Mouse (Mus musculus): ENCODE results near the gene Cdkn1a. TPM values are rescaled to one million over a fixed set of nuclear protein-coding genes. Genes with fewer than 3 reads are reported as not detected.
A peak's percentile ranks its signal among the peaks of the same experiment; 100 is the strongest.

Gene Cdkn1a
- polyA plus RNA-seq, 1 experiment from 2014 or later: 54.1 TPM

GRCm38 (mm10) chr17:29085266-29085665 is 5.5 kb upstream of the Cdkn1a start:
- H3K27me3 ChIP-seq: peaks cover 26% of the 10 kb centered on the region
- H3K4me2 ChIP-seq: no peak overlapping the region
- 82% methylated on average over 10 of the region's 10 CpGs for WGBS
- peaks cover 19% of the 10 kb centered on the region for H3K4me1 ChIP-seq (replicated peaks)
- ATAC-seq (ENCODE audit: insufficient number of reproducible peaks, insufficient read depth, low FRiP score, low TSS enrichment, low read depth): no peak
- no peak overlapping the region for H3K9ac ChIP-seq (replicated peaks)
- no peaks in the 10 kb centered on the region for H3K36me3 ChIP-seq
- H3K27ac ChIP-seq: no peak overlapping the region
- no peak overlapping the region for H3K4me3 ChIP-seq (replicated peaks)
- H3K9me3 ChIP-seq: no peaks in the 10 kb centered on the region

- H3K4me3 ChIP-seq (replicated peaks): no peak overlapping the region
- ATAC-seq (ENCODE audit: insufficient number of reproducible peaks, insufficient read depth, low FRiP score, low TSS enrichment, low read depth): no peak
- H3K27ac ChIP-seq: no peak overlapping the region
- H3K36me3 ChIP-seq: no peaks in the 10 kb centered on the region
- no peak overlapping the region for H3K9ac ChIP-seq (replicated peaks)
- H3K27me3 ChIP-seq: peaks cover 18% of the 10 kb centered on the region
- 66% methylated on average over 4 of the region's 4 CpGs for WGBS
- peaks cover 4% of the 10 kb centered on the region for H3K4me1 ChIP-seq (replicated peaks)
- no peak overlapping the region for H3K4me2 ChIP-seq
- no peaks in the 10 kb centered on the region for H3K9me3 ChIP-seq
Observed at GRCm38 (mm10) chr17:29086916-29087315, 3.9 kb upstream of the Cdkn1a start.

- no peak overlapping the region for H3K27ac ChIP-seq
- H3K4me1 ChIP-seq (replicated peaks): peaks cover 21% of the 10 kb centered on the region
- ATAC-seq (ENCODE audit: insufficient number of reproducible peaks, insufficient read depth, low FRiP score, low TSS enrichment, low read depth): no peak
- no peak overlapping the region for H3K4me2 ChIP-seq
- no peaks in the 10 kb centered on the region for H3K9me3 ChIP-seq
- H3K9ac ChIP-seq (replicated peaks): no peak overlapping the region
- H3K4me3 ChIP-seq (replicated peaks): no peak overlapping the region
- 50% methylated on average over 6 of the region's 6 CpGs for WGBS
- no peaks in the 10 kb centered on the region for H3K36me3 ChIP-seq
- peaks cover 45% of the 10 kb centered on the region for H3K27me3 ChIP-seq
Observed at GRCm38 (mm10) chr17:29091348-29091944, 670 bp downstream of the Cdkn1a start.

GRCm38 (mm10) chr17:29092497-29092896 is 1.7 kb downstream of the Cdkn1a start:
- peaks cover 21% of the 10 kb centered on the region for H3K4me1 ChIP-seq (replicated peaks)
- H3K9me3 ChIP-seq: no peaks in the 10 kb centered on the region
- no peak overlapping the region for H3K27ac ChIP-seq
- WGBS: 60% methylated on average over 5 of the region's 5 CpGs
- H3K4me3 ChIP-seq (replicated peaks): no peak overlapping the region
- peaks cover 49% of the 10 kb centered on the region for H3K27me3 ChIP-seq
- H3K36me3 ChIP-seq: no peaks in the 10 kb centered on the region
- H3K9ac ChIP-seq (replicated peaks): no peak overlapping the region
- ATAC-seq (ENCODE audit: insufficient number of reproducible peaks, insufficient read depth, low FRiP score, low TSS enrichment, low read depth): no peak
- H3K4me2 ChIP-seq: no peak overlapping the region

GRCm38 (mm10) chr17:29093110-29093952 is 2.6 kb downstream of the Cdkn1a start:
- peaks cover 21% of the 10 kb centered on the region for H3K4me1 ChIP-seq (replicated peaks)
- peak; percentile 67 for ATAC-seq (ENCODE audit: insufficient number of reproducible peaks, insufficient read depth, low FRiP score, low TSS enrichment, low read depth)
- H3K9ac ChIP-seq (replicated peaks): peak overlapping the region; percentile 60
- H3K27ac ChIP-seq: no peak overlapping the region
- no peaks in the 10 kb centered on the region for H3K9me3 ChIP-seq
- H3K36me3 ChIP-seq: no peaks in the 10 kb centered on the region
- WGBS: 6% methylated on average over 36 of the region's 36 CpGs
- peak overlapping the region; percentile 86 for H3K4me2 ChIP-seq
- peaks cover 49% of the 10 kb centered on the region for H3K27me3 ChIP-seq
- H3K4me3 ChIP-seq (replicated peaks): peak overlapping the region; percentile 52

GRCm38 (mm10) chr17:29093961-29094309 is 3.2 kb downstream of the Cdkn1a start:
- Histone ChIP-seq H3K4me2 (peak overlapping the region; percentile 86), H3K4me3 (replicated peaks) (peak overlapping the region; percentile 52), H3K4me1 (replicated peaks) (peaks cover 21% of the 10 kb centered on the region), H3K27ac (no peak overlapping the region), H3K27me3 (peaks cover 49% of the 10 kb centered on the region), H3K9ac (replicated peaks) (peak overlapping the region; percentile 60), H3K36me3 (no peaks in the 10 kb centered on the region), H3K9me3 (no peaks in the 10 kb centered on the region)
- WGBS: under 1% methylated on average over 24 of the region's 24 CpGs
- no peak for ATAC-seq (ENCODE audit: insufficient number of reproducible peaks, insufficient read depth, low FRiP score, low TSS enrichment, low read depth)

GRCm38 (mm10) chr17:29094310-29095181 is 3.8 kb downstream of the Cdkn1a start:
- peak overlapping the region; percentile 60 for H3K9ac ChIP-seq (replicated peaks)
- no peaks in the 10 kb centered on the region for H3K9me3 ChIP-seq
- peak; percentile 27; the same call in 1 of the 2 replicates for ATAC-seq (ENCODE audit: insufficient number of reproducible peaks, insufficient read depth, low FRiP score, low TSS enrichment, low read depth)
- H3K4me2 ChIP-seq: peak overlapping the region; percentile 86
- no peaks in the 10 kb centered on the region for H3K36me3 ChIP-seq
- no peak overlapping the region for H3K27ac ChIP-seq
- H3K4me3 ChIP-seq (replicated peaks): peak overlapping the region; percentile 52
- peaks cover 49% of the 10 kb centered on the region for H3K27me3 ChIP-seq
- whole genome bisulfite sequencing: under 1% methylated on average over 71 of the region's 71 CpGs
- peaks cover 21% of the 10 kb centered on the region for H3K4me1 ChIP-seq (replicated peaks)

GRCm38 (mm10) chr17:29095201-29095733 is 4.5 kb downstream of the Cdkn1a start:
- Histone ChIP-seq H3K36me3 (no peaks in the 10 kb centered on the region), H3K27me3 (peaks cover 49% of the 10 kb centered on the region), H3K9me3 (no peaks in the 10 kb centered on the region), H3K9ac (replicated peaks) (peak overlapping the region; percentile 60), H3K4me2 (peak overlapping the region; percentile 86), H3K4me3 (replicated peaks) (peak overlapping the region; percentile 52), H3K27ac (no peak overlapping the region), H3K4me1 (replicated peaks) (peaks cover 21% of the 10 kb centered on the region)
- WGBS: under 1% methylated on average over 44 of the region's 44 CpGs
- 0 out of 2 replicates have a peak, but pooled peaks have one; percentile 37 for ATAC-seq (ENCODE audit: insufficient number of reproducible peaks, insufficient read depth, low FRiP score, low TSS enrichment, low read depth)

GRCm38 (mm10) chr17:29096245-29096644 is 5.5 kb downstream of the Cdkn1a start:
- H3K4me1 ChIP-seq (replicated peaks): peaks cover 21% of the 10 kb centered on the region
- H3K36me3 ChIP-seq: no peaks in the 10 kb centered on the region
- no peak for ATAC-seq (ENCODE audit: insufficient number of reproducible peaks, insufficient read depth, low FRiP score, low TSS enrichment, low read depth)
- H3K9ac ChIP-seq (replicated peaks): no peak overlapping the region
- peaks cover 45% of the 10 kb centered on the region for H3K27me3 ChIP-seq
- H3K9me3 ChIP-seq: peaks cover 3% of the 10 kb centered on the region; the same call in 1 of the 2 replicates
- no peak overlapping the region for H3K27ac ChIP-seq
- WGBS: 86% methylated on average over 6 of the region's 6 CpGs
- H3K4me2 ChIP-seq: no peak overlapping the region
- H3K4me3 ChIP-seq (replicated peaks): no peak overlapping the region

GRCm38 (mm10) chr17:29096851-29097561 is 6.2 kb downstream of the Cdkn1a start:
- Histone ChIP-seq H3K4me2 (no peak overlapping the region), H3K27ac (no peak overlapping the region), H3K27me3 (peaks cover 40% of the 10 kb centered on the region), H3K4me1 (replicated peaks) (peaks cover 21% of the 10 kb centered on the region), H3K9me3 (peaks cover 3% of the 10 kb centered on the region; the same call in 1 of the 2 replicates), H3K4me3 (replicated peaks) (no peak overlapping the region), H3K36me3 (no peaks in the 10 kb centered on the region), H3K9ac (replicated peaks) (no peak overlapping the region)
- WGBS: 66% methylated on average over 7 of the region's 7 CpGs
- no peak for ATAC-seq (ENCODE audit: insufficient number of reproducible peaks, insufficient read depth, low FRiP score, low TSS enrichment, low read depth)
